Mouse (Mus musculus): Measurements from ENCODE around the gene Vwa8.

Vwa8 gene

GRCm38 (mm10) chr14:79143696-79144095 is 294.8 kb downstream of the Vwa8 start:
- DNase-seq (ENCODE audit: low spot score in 2 of 2), result no peak

GRCm38 (mm10) chr14:79144278-79145224 is 295.7 kb downstream of the Vwa8 start:
- DNase-seq (ENCODE audit: low spot score in 2 of 2), result no peak

GRCm38 (mm10) chr14:79151711-79152110 is 302.9 kb downstream of the Vwa8 start:
- DNase-seq (ENCODE audit: low spot score in 2 of 2), result no peak

GRCm38 (mm10) chr14:79153896-79154295 is 305.0 kb downstream of the Vwa8 start:
- no peak for DNase-seq (ENCODE audit: low spot score in 2 of 2)

GRCm38 (mm10) chr14:79154961-79155360 is 306.1 kb downstream of the Vwa8 start:
- DNase-seq (ENCODE audit: low spot score in 2 of 2), result no peak

- no peak for DNase-seq (ENCODE audit: low spot score in 2 of 2)
Measured at GRCm38 (mm10) chr14:79156526-79157411, 307.9 kb downstream of the Vwa8 start.

DNA sequence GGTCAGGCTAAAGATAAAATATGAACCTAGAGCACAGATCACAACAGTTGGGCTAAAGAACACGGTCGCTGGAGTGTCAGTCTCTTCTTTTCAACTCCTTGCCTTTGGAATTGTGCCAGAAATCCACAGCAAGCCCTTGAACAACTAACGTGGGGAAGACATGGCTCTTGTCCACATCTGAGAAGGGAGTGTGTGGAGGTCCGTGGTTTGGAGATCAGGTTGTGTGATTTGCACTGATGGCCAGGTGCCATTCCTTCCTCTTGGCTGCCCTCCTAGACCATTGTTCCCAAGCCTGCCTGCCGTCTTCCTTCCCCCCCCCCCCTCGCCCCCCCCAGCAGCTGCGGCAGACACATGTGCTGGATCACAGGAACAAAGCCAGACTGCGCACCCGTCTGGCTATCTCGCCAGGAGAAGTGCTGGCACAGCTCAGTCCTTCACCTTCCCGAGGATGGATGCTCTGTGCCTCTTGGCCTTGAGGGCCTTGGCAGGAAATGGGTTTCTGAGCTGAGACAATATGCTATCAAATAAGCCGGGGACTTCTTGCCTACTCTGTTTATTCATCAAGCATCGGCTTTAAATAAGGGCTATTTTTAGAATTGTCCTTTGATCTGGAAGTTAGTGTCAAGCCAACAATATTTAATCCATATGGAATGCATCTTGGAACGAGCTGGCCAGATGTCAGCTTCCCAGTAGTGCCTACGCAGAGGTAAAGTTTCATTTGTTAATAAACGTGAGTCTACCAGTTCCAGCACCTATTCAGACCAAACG is 308.8 kb downstream of the Vwa8 start:
- no peak for DNase-seq (ENCODE audit: low spot score in 2 of 2)

DNA sequence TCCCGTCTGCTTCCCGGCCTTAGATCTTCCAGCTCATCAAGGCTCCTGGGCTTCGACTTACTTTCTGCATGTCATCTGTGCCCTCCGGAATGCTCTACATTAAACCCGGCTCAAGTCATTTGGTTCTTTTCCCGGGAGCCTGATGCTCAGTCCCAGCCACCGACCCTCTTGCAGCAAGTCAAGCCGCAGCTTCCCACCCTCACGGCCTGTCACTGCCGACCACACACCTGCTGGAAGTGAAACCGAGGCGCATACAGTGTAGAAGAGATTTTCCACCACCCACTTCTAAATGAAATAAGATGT is 309.3 kb downstream of the Vwa8 start:
- no peak for DNase-seq (ENCODE audit: low spot score in 2 of 2)

GRCm38 (mm10) chr14:79158673-79159200 is 309.9 kb downstream of the Vwa8 start:
- no peak for DNase-seq (ENCODE audit: low spot score in 2 of 2)

DNA sequence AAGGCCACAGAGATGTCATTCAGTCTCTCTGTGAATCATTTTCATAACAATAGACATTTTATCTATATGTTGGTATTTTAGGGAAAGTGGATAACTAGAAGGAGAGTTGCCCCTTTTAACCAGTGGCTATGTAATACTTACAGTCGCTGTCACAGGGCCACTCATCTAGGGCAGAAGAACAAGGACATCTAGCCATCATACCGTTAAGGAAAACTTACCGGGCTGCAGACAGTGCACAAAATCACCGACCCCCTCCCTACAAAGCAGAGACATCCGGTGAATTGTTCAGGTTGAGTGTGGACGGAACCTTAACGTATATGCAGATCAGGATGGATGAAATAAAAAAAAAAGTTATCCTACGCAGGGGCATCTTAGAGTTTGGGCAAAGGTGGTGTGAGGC is 310.6 kb downstream of the Vwa8 start:
- no peak for DNase-seq (ENCODE audit: low spot score in 2 of 2)

GRCm38 (mm10) chr14:79160486-79160885 is 311.6 kb downstream of the Vwa8 start:
- DNase-seq (ENCODE audit: low spot score in 2 of 2), result no peak

DNA sequence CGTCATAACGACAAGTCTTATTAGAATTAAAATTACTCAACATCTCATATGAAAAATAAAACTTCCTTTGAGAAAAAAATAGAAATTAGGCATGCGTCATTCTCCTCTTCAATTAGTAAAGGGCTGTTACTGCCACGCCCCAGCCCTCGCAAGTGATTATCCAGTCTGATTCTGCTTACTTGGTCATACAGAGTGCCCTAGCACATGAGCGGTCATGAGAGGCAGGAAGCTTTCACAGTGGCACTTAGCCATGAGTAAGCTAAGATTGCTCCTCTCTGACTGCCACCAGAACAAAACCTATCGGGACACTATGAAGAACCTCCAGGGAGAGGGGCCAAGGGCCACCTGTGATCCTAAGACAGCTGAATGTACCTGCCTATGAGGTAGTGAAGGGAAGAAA is 312.1 kb downstream of the Vwa8 start:
- DNase-seq (ENCODE audit: low spot score in 2 of 2), result no peak

GRCm38 (mm10) chr14:79161741-79162140 is 312.9 kb downstream of the Vwa8 start:
- DNase-seq (ENCODE audit: low spot score in 2 of 2), result no peak

GRCm38 (mm10) chr14:79162678-79163077 is 313.8 kb downstream of the Vwa8 start:
- no peak for DNase-seq (ENCODE audit: low spot score in 2 of 2)

GRCm38 (mm10) chr14:79164334-79164733 is 315.5 kb downstream of the Vwa8 start:
- DNase-seq (ENCODE audit: low spot score in 2 of 2), result no peak

GRCm38 (mm10) chr14:79164925-79165324 is 316.1 kb downstream of the Vwa8 start:
- no peak for DNase-seq (ENCODE audit: low spot score in 2 of 2)

DNA sequence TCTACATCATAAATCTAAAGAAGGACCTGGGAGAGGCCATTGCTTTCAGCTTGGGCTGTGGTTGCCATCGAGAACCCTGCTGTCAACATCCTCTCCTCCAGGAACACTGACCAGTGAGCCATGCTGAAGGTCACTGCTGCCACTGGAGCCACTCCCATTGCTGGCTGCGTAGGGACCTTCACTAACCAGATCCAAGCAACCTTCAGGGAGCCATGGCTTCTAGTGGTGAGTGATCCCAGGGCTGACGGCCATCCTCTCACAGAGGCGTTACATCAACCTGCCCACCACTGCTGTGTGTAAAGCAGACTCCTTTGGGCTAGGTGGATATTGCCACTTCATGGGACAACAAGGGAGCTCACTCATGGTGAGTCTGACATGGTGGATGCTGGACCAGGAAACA is 325.7 kb downstream of the Vwa8 start:
- no peak for DNase-seq (ENCODE audit: low spot score in 2 of 2)

DNA sequence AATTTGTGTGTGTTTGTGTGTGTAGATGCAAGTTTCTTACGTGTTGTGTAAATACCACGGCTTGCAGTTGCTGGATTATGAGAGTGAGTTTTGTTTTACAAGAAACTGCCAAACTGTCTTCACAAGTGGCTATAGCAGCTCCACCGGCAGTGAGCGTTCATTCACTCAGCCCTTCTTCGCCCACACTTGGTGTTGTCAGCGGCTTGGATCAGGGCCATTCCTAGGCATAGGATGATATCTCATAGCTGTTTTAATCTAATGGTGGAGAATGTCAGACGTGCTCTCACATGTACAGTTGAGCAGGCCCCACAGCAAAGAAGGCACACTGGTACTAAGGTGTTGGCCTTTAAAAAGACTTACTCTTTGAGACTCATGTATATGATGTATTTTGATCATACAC is 328.9 kb downstream of the Vwa8 start:
- no peak for DNase-seq (ENCODE audit: low spot score in 2 of 2)

- no peak for DNase-seq (ENCODE audit: low spot score in 2 of 2)
Measured at GRCm38 (mm10) chr14:79178247-79178646, 329.4 kb downstream of the Vwa8 start.

- DNase-seq (ENCODE audit: low spot score in 2 of 2), result no peak
Measured at GRCm38 (mm10) chr14:79180078-79180730, 331.4 kb downstream of the Vwa8 start.

DNA sequence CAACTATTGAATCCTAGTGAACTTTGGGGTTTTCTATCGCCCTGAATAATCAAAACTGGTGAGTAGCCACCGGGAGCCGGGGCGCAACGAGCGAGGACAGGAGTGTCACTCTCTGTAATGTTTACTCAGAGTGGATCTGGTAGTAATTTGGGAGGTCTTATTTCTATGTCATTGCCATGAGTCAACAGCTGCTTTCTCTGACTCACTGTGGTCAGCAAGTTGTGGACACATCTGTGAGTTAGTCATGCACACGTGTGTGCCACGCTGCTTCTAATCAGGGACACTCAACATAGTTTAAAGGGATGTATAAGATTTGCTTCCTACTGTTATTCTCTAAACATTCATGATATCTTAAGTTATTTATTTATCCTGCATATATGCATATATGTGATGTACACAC is 332.9 kb downstream of the Vwa8 start:
- no peak for DNase-seq (ENCODE audit: low spot score in 2 of 2)

All from spleen, postnatal 4 days (tissue).